Mouse (Mus musculus) layer of hippocampus, adult 2 months (tissue): ENCODE data around the gene Prkd2. TPM values are rescaled to one million over a fixed set of nuclear protein-coding genes. Genes with fewer than 3 reads are reported as not detected.

Experiments used
- DNase-seq, 2 experiments: peaks; one replicate each; pipeline ENCODE4 v3.0.0; 2022; ENCODE audit warnings: low spot score in 2 of 2
- H3K27ac ChIP-seq: fragments of 200-600 bp; 2 replicates; pipeline ENCODE4 v1.8.1; 2022
- H3K4me3 ChIP-seq: fragments of 200-600 bp; 2 replicates; pipeline ENCODE4 v1.8.1; 2022; ENCODE audit warnings: mild to moderate bottlenecking
- CTCF ChIP-seq: fragments of 200-600 bp; conservative IDR thresholded peaks from 2 replicates; pipeline ENCODE4 v1.8.1; 2022; ENCODE audit warnings: antibody characterized with exemption, mild to moderate bottlenecking, moderate library complexity
- total RNA-seq, 2 experiments: library from RNA; stranded (reverse); gene quantifications; 2 replicates each; pipeline ENCODE4 v1.2.3; 2021

Gene Prkd2
- total RNA-seq, 2 experiments from 2014 or later = 6.5 to 7.3 TPM

- H3K27ac ChIP-seq = no peak overlapping the region
- no peak for DNase-seq
- no peak for TF ChIP-seq CTCF
- no peak overlapping the region for H3K4me3 ChIP-seq
Observed at GRCm38 (mm10) chr7:16851636-16852035, 8.9 kb downstream of the Prkd2 start.

GRCm38 (mm10) chr7:16853302-16853831, 10.7 kb downstream of the Prkd2 start:
- no peak for TF ChIP-seq CTCF
- DNase-seq = no peak
- Histone ChIP-seq H3K4me3 (no peak overlapping the region), H3K27ac (no peak overlapping the region)

- Histone ChIP-seq H3K4me3 (no peak overlapping the region), H3K27ac (no peak overlapping the region)
- DNase-seq = no peak
- peak; percentile 79 for TF ChIP-seq CTCF
Observed at GRCm38 (mm10) chr7:16858336-16858735, 15.6 kb downstream of the Prkd2 start.

- peak; percentile 90 for TF ChIP-seq CTCF
- no peak overlapping the region for H3K4me3 ChIP-seq
- no peak overlapping the region for H3K27ac ChIP-seq
- peak in 1 of 2 experiments; percentile 75 for DNase-seq
Observed at GRCm38 (mm10) chr7:16859902-16860651, 17.4 kb downstream of the Prkd2 start.

- no peak for TF ChIP-seq CTCF
- DNase-seq = no peak
- H3K4me3 ChIP-seq = no peak overlapping the region
Observed at GRCm38 (mm10) chr7:16867488-16867887, 24.8 kb downstream of the Prkd2 start.

GRCm38 (mm10) chr7:16869497-16869896, 26.8 kb downstream of the Prkd2 start:
- DNase-seq = peak; percentile 93 to 99
- no peak for TF ChIP-seq CTCF
- peak overlapping the region; percentile 97 for H3K27ac ChIP-seq
- peak overlapping the region; percentile 70 for H3K4me3 ChIP-seq

More at GRCm38 (mm10) chr7:16867488-16867887, 24.8 kb downstream of the Prkd2 start:
- H3K27ac ChIP-seq = no peak overlapping the region

- no peak for TF ChIP-seq CTCF
- no peak overlapping the region for H3K27ac ChIP-seq
- DNase-seq = no peak
- no peak overlapping the region for H3K4me3 ChIP-seq
Observed at GRCm38 (mm10) chr7:16871600-16871999, 28.9 kb downstream of the Prkd2 start.

- DNase-seq = no peak
- TF ChIP-seq CTCF = no peak
Observed at GRCm38 (mm10) chr7:16872478-16872877, 29.8 kb downstream of the Prkd2 start.

GRCm38 (mm10) chr7:16873392-16873791, 30.7 kb downstream of the Prkd2 start:
- TF ChIP-seq CTCF = peak; percentile 43
- no peak overlapping the region for H3K4me3 ChIP-seq
- DNase-seq = no peak
- H3K27ac ChIP-seq = peak overlapping the region; percentile 90; the same call in 1 of the 2 replicates

More at GRCm38 (mm10) chr7:16872478-16872877, 29.8 kb downstream of the Prkd2 start:
- no peak overlapping the region for H3K4me3 ChIP-seq
- H3K27ac ChIP-seq = no peak overlapping the region

GRCm38 (mm10) chr7:16874190-16874589, 31.5 kb downstream of the Prkd2 start:
- peak; percentile 74 to 82 for DNase-seq
- peak overlapping the region; percentile 90 for H3K27ac ChIP-seq
- H3K4me3 ChIP-seq = peak overlapping the region; percentile 42
- TF ChIP-seq CTCF = peak; percentile 94

GRCm38 (mm10) chr7:16874756-16875309, 32.1 kb downstream of the Prkd2 start:
- Histone ChIP-seq H3K27ac (peak overlapping the region; percentile 90), H3K4me3 (peak overlapping the region; percentile 96)
- peak; percentile 71 for TF ChIP-seq CTCF
- DNase-seq = peak; percentile 100

- no peak for TF ChIP-seq CTCF
- Histone ChIP-seq H3K4me3 (peak within 1 kb of the TSS; percentile 96), H3K27ac (peak within 1 kb of the TSS; percentile 97)
- no peak for DNase-seq
Observed at GRCm38 (mm10) chr7:16875310-16875325, 32.4 kb downstream of the Prkd2 start, which contains the start of gene Dact3. Dact3 (plus strand) TSS chr7:16875317.

GRCm38 (mm10) chr7:16875326-16875725, 32.6 kb downstream of the Prkd2 start:
- no peak for TF ChIP-seq CTCF
- H3K27ac ChIP-seq = peak overlapping the region; percentile 97
- H3K4me3 ChIP-seq = peak overlapping the region; percentile 96
- no peak for DNase-seq

GRCm38 (mm10) chr7:16876006-16876405, 33.3 kb downstream of the Prkd2 start:
- no peak for DNase-seq
- no peak for TF ChIP-seq CTCF
- peak overlapping the region; percentile 97 for H3K27ac ChIP-seq
- H3K4me3 ChIP-seq = peak overlapping the region; percentile 96
